Mouse (Mus musculus) forebrain, embryonic 13.5 days (tissue): Measurements from ENCODE around the gene Mtrf1. TPM values are rescaled to one million over a fixed set of nuclear protein-coding genes. Genes with fewer than 3 reads are reported as not detected.
"Not testable (repeated sequence)": the region's sequence is repeated elsewhere in the genome, so short reads cannot be mapped to it uniquely, and the experiment has no call there.

Source experiments
- ATAC-seq: fragments of 200-750 bp; cut with Nextera tagmentation; 2 replicates; pipeline ENCODE4 v1.8.0; 2017
- H3K27ac ChIP-seq: fragments of 300-500 bp; sonication (generic); 2 replicates; pipeline ENCODE4 v1.5.1; 2015; ENCODE audit warnings: inconsistent platforms, mild to moderate bottlenecking, moderate library complexity
- H3K27me3 ChIP-seq: fragments of 300-500 bp; sonication (generic); 2 replicates; pipeline ENCODE4 v1.6.1; 2015; ENCODE audit warnings: mild to moderate bottlenecking, inconsistent platforms
- H3K36me3 ChIP-seq: fragments of 300-500 bp; sonication (generic); 2 replicates; pipeline ENCODE4 v1.6.1; 2015; ENCODE audit warnings: mild to moderate bottlenecking, inconsistent platforms; ENCODE audit not compliant: poor library complexity, severe bottlenecking
- H3K4me1 ChIP-seq: fragments of 300-500 bp; sonication (generic); 2 replicates; pipeline ENCODE4 v1.6.1; 2015; ENCODE audit warnings: inconsistent platforms
- H3K4me2 ChIP-seq: fragments of 300-500 bp; sonication (generic); 2 replicates; pipeline ENCODE4 v1.6.1; 2015; ENCODE audit warnings: inconsistent platforms, mild to moderate bottlenecking, moderate library complexity
- H3K4me3 ChIP-seq: fragments of 300-500 bp; sonication (generic); 2 replicates; pipeline ENCODE4 v1.5.1; 2015; ENCODE audit warnings: mild to moderate bottlenecking, inconsistent platforms
- H3K9ac ChIP-seq: fragments of 300-500 bp; sonication (generic); 2 replicates; pipeline ENCODE4 v1.6.1; 2015; ENCODE audit warnings: mild to moderate bottlenecking, inconsistent platforms
- H3K9me3 ChIP-seq: fragments of 300-500 bp; sonication (generic); replicated peaks from 2 replicates; pipeline ENCODE4 v1.6.1; 2016; ENCODE audit warnings: inconsistent platforms
- WGBS: fragments of 180-500 bp; shearing (Covaris S2); methylation state at CpG from one replicate; pipeline ENCODE4 v1.1.7; 2015; 5-methylcytosine and 5-hydroxymethylcytosine counted together
- polyA plus RNA-seq: library from polyadenylated mRNA; unstranded; fragments of >200 nt; fragmentation: Nextera tagmentation; extraction: Ambion mirVana; gene quantifications from 2 replicates; pipeline ENCODE4 v1.2.1, GENCODE M21; 2015

The Mtrf1 gene
- polyA plus RNA-seq, 1 experiment from 2014 or later: 11.3 TPM

DNA sequence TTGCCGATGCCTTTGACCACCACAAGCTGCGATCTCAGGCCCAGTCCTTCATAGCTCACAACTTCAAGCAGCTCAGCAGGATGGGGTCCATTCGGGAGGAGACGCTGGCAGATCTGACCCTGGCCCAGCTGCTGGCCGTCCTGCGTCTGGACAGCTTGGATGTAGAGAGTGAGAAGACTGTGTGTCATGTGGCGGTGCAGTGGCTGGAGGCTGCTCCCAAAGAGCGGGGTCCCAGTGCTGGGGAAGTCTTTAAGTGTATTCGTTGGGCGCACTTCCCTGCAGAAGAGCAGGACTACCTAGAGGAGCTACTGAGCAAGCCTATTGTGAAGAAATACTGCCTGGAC, 55.0 kb downstream of the Mtrf1 start:
- H3K36me3 ChIP-seq, H3K4me3 ChIP-seq, H3K9ac ChIP-seq, H3K27me3 ChIP-seq, H3K9me3 ChIP-seq, H3K4me2 ChIP-seq, H3K4me1 ChIP-seq, H3K27ac ChIP-seq: not testable (repeated sequence)
- 98% methylated on average over 8 of the region's 10 CpGs for WGBS
- ATAC-seq: 0 out of 2 replicates have a peak, but pooled peaks have one; percentile 16

DNA sequence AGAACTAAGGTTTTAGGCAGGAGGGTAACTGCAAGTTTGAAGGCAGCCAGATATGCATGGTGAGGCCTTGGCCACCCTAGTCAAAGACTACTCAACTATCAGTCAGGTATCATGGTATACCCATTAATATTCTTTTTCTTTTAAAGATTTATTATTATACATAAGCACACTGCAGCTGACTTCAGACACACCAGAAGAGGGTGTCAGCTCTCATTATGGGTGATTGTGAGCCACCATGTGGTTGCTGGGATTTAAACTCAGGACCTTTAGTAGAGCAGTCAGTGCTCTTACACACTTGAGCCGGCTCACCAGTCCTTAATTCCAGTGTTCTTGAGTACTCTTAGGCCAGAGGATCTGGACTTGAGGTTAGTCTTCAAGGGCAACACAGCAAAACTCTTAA, 62.8 kb downstream of the Mtrf1 start:
- WGBS: 87% methylated on average over 1 of the region's 1 CpGs
- Histone ChIP-seq H3K9ac (no peak overlapping the region), H3K36me3 (peaks cover 44% of the 10 kb centered on the region), H3K4me3 (no peak overlapping the region), H3K9me3 (no peaks in the 10 kb centered on the region), H3K27ac (no peak overlapping the region), H3K4me1 (no peaks in the 10 kb centered on the region), H3K4me2 (no peak overlapping the region), H3K27me3 (no peaks in the 10 kb centered on the region)
- no peak for ATAC-seq

DNA sequence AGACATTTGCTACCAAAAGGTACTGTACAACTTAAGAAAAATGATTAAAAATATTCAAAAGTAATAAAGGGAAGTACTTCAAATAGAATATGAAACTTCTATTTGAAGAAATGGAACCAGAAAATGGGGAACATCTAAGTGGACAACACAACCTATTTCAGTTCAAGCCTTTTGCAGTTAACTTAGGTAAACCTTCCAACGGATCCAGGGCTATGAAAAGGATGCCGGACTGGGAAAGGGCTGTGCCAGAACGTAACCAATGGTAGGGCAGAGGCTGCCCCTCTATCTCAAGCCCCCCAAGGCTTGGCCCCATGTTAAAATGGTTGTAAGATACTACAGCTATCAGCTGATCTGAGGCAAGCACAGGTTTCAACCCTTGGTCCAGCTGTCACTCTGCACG, 63.4 kb downstream of the Mtrf1 start:
- Histone ChIP-seq H3K4me3 (no peak overlapping the region), H3K4me1 (no peaks in the 10 kb centered on the region), H3K27me3 (no peaks in the 10 kb centered on the region), H3K27ac (no peak overlapping the region), H3K4me2 (no peak overlapping the region), H3K9me3 (no peaks in the 10 kb centered on the region), H3K36me3 (peaks cover 50% of the 10 kb centered on the region), H3K9ac (no peak overlapping the region)
- no peak for ATAC-seq
- WGBS: 96% methylated on average over 4 of the region's 4 CpGs

DNA sequence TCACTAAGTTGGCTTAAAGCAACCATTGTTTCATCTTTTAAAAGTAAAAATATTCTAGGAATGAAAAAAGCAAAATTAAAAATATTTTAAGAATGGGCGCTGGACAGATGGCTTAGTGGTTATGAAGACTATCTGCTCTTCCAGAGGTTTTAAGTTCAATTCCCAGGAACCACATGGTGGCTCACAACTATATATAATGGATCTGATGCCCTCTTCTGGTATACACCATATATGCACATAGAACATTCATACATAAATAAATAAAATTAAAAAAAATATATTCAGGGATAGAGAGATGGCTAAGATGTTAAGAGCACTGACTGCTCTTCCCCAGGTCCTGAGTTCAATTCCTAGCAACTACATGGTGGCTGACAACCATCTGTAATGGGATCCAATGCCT, 68.1 kb downstream of the Mtrf1 start:
- Histone ChIP-seq H3K9ac (no peak overlapping the region), H3K27ac (no peak overlapping the region), H3K4me3 (no peak overlapping the region), H3K9me3 (no peaks in the 10 kb centered on the region), H3K4me2 (no peak overlapping the region), H3K4me1 (no peaks in the 10 kb centered on the region), H3K27me3 (no peaks in the 10 kb centered on the region), H3K36me3 (peaks cover 80% of the 10 kb centered on the region)
- 91% methylated on average over 1 of the region's 1 CpGs for WGBS
- ATAC-seq: no peak

DNA sequence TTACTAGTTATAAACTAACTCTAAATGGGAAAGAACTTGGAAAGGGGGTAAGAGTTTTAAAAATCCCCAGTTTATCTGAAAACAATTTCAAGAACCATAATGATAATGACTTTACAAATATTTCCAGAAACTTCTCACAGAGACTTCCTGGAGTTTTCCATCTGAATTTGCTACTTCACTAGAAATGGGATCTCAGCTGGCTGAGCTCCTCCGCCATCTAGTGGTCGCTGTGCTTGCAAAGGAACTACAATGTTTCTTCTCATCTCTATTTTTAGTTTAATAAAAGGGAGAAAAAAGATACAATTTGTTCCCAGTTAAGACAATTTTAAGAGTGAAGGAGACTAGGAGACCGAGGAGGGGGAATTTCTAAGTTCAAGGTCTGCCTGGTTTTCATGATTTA, 70.0 kb downstream of the Mtrf1 start:
- 26% methylated on average over 3 of the region's 3 CpGs for whole genome bisulfite sequencing
- H3K4me2 ChIP-seq: no peak overlapping the region
- no peak overlapping the region for H3K4me3 ChIP-seq
- no peak for ATAC-seq
- H3K27me3 ChIP-seq: no peaks in the 10 kb centered on the region
- H3K4me1 ChIP-seq: no peaks in the 10 kb centered on the region
- no peaks in the 10 kb centered on the region for H3K9me3 ChIP-seq
- H3K27ac ChIP-seq: no peak overlapping the region
- H3K9ac ChIP-seq: no peak overlapping the region
- H3K36me3 ChIP-seq: peaks cover 84% of the 10 kb centered on the region

Other genes starting within 250 kb of the Mtrf1 start
- gene Zfp957, start 150.4 kb upstream of the Mtrf1 start, polyA plus RNA-seq: not detected in 2 replicates
- gene Rgcc, start 96.1 kb upstream of the Mtrf1 start, polyA plus RNA-seq: 78.3 and 106 TPM in 2 replicates
- 38.9 and 42.7 TPM in 2 replicates for gene Naa16, start 7.0 kb upstream of the Mtrf1 start, polyA plus RNA-seq
- 16.0 and 16.6 TPM in 2 replicates for gene Kbtbd7, start 28.7 kb downstream of the Mtrf1 start, polyA plus RNA-seq
- 4.4 and 5.4 TPM in 2 replicates for gene Kbtbd6, start 54.1 kb downstream of the Mtrf1 start, polyA plus RNA-seq
- 3.0 and 3.7 TPM in 2 replicates for gene Elf1, start 83.4 kb downstream of the Mtrf1 start, polyA plus RNA-seq
- gene Wbp4, start 83.7 kb downstream of the Mtrf1 start, polyA plus RNA-seq: 48.8 and 51.4 TPM in 2 replicates
- gene Sugt1, start 189.9 kb downstream of the Mtrf1 start, polyA plus RNA-seq: 135 and 146 TPM in 2 replicates